Mouse (Mus musculus): ENCODE data around the gene Ccdc88b.

- TF ChIP-seq CTCF (IDR thresholded peaks at IDR 0.05; ENCODE audit: control insufficient read depth, insufficient read depth, insufficient read length) (no peak), USF1 (IDR thresholded peaks at IDR 0.05; ENCODE audit: low read depth) (no peak), MYOD1 (IDR thresholded peaks at IDR 0.05; ENCODE audit: control insufficient read depth, insufficient read length, low read depth) (no peak), MAX (IDR thresholded peaks at IDR 0.05) (no peak), FOSL1 (IDR thresholded peaks at IDR 0.05; ENCODE audit: insufficient read depth, low read length, poor library complexity, severe bottlenecking) (no peak)
Measured at GRCm38 (mm10) chr19:6830556-6831316, 27.3 kb downstream of the Ccdc88b start.
